Mouse (Mus musculus): ENCODE results near the gene Rftn2.

DNA sequence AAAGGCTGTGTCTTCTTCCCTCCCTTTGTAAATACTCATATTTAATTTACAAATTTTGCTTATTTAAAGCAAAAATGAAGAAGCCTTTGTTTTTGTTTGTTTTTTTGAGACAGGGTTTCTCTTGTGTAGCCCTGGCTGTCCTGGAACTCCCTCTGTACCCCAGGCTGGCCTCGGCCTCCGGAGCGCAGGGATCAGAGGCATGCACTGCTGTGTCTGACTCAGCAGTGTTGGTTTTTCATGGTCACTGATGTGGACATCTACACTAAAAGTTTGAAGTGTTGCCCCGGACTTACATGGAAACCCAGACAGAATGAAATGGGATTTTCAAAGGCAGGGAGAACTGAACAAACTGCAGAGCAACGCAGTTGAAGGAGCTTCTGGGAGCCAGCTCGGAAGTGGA is 19.0 kb downstream of the Rftn2 start:
- TF ChIP-seq CTCF (IDR thresholded peaks at IDR 0.05; ENCODE audit: control insufficient read depth, insufficient read depth, low read length) (no peak), POLR2A (IDR thresholded peaks at IDR 0.05; ENCODE audit: borderline replicate concordance, control insufficient read depth, low read depth, low read length) (no peak)

Measured in bone marrow, adult 2 months (tissue).